Mouse (Mus musculus): ENCODE measurements around the gene Rnf113a2.

Gene Rnf113a2

DNA sequence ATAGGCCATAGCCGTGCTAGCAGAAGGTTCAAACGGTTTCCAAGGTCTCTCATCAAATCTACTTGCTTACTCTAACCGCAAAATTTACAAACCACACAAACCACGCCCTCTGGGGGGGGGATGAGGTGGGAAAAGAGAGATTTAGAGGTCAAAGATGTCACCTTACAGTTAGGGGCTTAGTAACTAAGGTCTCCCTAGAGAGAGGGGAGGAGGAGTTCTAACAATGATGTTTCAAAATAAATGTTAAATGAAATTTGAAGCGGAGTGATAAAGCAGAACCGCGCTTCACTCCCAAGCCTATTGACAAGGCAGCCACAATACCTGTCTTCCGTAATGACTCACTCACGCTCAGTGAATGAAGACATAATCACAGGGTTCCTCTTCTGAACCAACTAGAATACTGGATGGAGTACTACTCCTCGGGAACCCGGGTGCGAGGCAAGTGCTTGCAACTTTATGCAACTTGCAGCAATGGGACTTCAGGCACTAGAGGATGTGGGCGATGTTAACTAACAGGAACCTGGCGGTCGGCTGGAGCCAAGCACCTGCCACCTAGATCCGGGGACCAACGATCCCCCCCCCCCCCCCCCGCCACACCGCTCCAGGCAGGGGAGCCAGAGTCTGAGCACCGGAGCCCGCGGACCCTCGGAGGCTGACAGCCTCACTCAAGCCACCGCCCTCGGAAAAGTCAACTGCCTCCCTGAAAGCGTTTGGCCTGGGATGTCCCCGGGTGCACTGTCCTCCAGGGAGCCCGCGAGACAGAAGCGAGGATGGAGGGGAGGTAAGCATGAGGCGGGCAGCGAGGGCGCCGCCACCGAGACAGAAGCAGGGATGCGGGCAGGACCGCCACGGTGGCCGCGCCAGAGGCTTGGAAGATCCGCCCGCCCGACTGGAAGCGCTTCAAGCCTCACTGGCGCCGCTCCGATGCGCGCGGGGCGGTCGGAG, 8.8 kb upstream of the Rnf113a2 start:
- DNase-seq (ENCODE audit: extremely low read depth, insufficient read length, low spot score), result no peak

DNA sequence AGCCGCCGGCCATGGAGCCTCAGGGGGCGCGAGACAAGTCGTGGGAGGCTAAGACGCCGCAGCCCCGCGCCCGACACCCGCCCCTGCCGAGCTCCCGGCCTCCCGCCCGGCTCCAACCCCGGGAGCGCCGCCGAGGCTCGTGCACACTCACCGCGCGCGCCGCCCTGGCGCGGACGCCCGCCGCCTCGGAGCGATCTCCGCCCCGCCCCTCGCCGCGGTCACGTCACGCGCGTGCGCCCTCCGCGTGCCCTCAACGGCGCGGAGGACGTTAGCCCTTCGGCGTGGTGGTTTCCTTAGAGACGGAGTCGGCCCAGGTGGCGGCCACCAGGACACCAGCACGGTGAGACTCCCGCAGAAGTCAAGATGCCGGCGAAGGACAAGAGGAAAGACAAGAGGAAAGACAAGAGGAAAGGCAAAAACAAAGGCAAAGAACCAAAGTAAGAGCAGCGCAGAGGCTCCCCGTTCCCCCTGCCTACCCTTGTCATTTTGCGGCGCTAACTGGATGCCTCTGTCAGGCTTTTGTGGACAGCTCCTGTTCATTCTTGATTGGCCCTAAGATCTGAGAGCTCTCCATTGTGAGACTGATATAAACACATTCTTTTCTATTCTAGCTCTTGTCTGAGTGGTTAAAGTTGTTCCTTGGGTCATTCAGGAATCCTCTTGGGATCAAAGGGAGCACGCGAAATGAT, 8.0 kb upstream of the Rnf113a2 start, which contains the start of the genes Entpd5 and Bbof1:
Gene Entpd5 (minus strand): TSS at position 211 of the 689 bp plus-strand sequence.
Gene Bbof1 (plus strand): TSS at position 253 of the 689 bp plus-strand sequence.
- peak; percentile 83 for DNase-seq (ENCODE audit: extremely low read depth, insufficient read length, low spot score)

GRCm38 (mm10) chr12:84417605-84417922, 568 bp downstream of the Rnf113a2 start:
- DNase-seq (ENCODE audit: extremely low read depth, insufficient read length, low spot score), result no peak

DNA sequence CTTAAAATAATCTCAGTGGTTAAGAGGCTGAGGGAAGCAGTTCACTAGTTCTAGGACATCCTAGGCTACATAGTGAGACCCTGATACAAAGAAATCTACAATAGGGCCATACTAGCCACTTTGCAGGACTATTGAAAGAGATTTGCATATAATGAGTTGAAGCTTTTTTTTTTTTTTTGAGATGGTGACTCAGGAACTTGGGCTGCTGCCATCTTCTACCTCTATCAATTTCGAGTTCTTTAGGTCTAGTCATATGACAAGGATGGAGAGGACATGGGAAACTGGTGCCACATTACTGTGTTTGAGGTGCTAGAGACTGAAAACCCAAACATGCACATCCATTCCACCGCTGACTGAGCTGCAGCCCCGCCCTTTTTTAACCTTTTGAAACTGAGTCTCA, 7.0 kb downstream of the Rnf113a2 start:
- DNase-seq (ENCODE audit: extremely low read depth, insufficient read length, low spot score), result no peak

GRCm38 (mm10) chr12:84429825-84430224, 12.8 kb downstream of the Rnf113a2 start:
- DNase-seq (ENCODE audit: extremely low read depth, insufficient read length, low spot score), result no peak

DNA sequence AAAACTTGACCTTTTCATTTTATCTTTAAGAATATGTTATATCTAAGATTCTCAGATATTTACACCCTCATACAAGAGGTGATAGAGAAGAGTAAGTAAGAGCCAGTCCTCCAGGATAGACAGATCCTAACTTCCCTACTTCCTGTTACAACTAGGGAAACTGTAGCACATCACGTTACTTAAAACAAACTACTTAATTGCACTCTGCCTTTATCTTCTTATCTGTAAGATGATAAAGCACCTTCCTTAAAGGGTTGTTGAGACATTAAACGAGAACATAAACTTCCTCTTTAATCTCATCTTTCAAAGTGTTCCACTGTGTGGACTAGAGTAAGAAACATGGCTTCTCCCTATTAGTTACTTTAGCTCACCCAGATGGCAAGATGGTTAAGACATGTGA, 21.7 kb downstream of the Rnf113a2 start:
- DNase-seq (ENCODE audit: extremely low read depth, insufficient read length, low spot score), result no peak

DNA sequence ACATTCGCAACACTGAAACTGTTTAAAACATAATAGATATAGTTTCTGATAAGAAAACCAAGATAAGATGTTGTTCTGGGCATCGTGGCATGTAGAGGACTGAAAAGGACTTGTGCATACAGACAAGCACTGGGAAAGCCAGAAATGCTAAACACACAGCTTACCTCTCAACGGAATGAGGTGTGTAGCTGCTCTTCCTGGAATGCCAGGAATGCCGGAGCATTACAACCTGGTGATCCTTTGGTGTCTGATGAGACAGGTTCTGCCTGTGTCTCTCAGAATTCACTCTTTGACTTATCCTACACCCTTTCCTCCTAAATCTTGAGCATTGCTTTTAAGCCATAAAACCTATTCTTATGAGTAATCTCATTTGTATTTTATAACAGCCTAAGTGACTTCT, 25.5 kb downstream of the Rnf113a2 start:
- DNase-seq (ENCODE audit: extremely low read depth, insufficient read length, low spot score), result no peak

- no peak for DNase-seq (ENCODE audit: extremely low read depth, insufficient read length, low spot score)
These were observed 30.4 kb downstream of the Rnf113a2 start for GRCm38 (mm10) chr12:84447386-84447785.

- DNase-seq (ENCODE audit: extremely low read depth, insufficient read length, low spot score), result no peak
These were observed 31.2 kb downstream of the Rnf113a2 start for GRCm38 (mm10) chr12:84448181-84448580.

GRCm38 (mm10) chr12:84449887-84450286, 32.9 kb downstream of the Rnf113a2 start:
- no peak for DNase-seq (ENCODE audit: extremely low read depth, insufficient read length, low spot score)

GRCm38 (mm10) chr12:84450351-84450717, 33.3 kb downstream of the Rnf113a2 start:
- no peak for DNase-seq (ENCODE audit: extremely low read depth, insufficient read length, low spot score)

DNA sequence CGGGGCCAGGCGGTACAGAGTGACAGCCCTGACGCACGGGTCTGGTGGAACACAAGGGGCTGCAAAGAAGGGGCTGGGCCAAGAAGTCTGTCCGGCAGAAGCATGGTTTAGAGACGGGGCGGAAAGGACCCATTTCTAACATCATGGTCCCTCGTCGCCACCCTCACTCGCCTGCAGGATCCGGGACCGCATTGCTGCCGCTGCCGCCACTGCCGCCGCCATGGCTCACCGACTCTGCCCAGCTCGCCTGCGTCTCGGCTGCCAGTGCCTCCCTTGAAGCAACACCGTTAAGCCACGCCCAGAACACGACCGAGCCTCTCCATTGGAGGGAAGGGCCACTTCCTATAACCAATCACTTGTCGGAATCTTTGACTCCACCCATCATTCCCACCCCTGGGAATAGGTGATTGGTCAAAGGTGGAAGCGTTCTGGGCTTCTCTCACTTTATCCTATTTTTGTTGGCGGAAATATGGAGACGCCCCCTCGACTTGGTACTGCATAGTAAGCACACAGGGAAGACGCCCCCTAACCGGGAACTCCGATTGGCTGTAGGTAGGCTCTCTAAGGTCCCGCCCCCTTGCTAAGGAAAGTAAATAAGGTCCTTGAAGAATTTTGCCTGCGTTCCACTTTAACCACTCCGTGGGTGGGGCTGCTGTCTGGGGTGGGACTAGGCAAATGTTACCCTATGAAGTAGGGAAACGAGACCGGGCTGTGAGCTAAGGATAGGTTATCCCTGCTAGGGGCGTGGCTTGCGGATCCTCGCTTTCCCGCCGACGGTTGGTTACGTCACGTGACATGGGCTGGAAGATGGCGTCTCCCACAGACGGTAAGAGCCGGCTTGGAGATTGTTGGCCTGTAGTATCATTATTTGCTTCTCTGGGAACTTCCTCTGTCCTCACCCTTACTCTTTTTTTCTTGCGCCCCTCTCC, 34.0 kb downstream of the Rnf113a2 start, which contains the start of the genes Aldh6a1 and Lin52:
Gene Aldh6a1 (minus strand): TSS at position 287 of the 929 bp plus-strand sequence.
Gene Lin52 (plus strand): TSS at position 705 of the 929 bp plus-strand sequence.
- peak; percentile 91 for DNase-seq (ENCODE audit: extremely low read depth, insufficient read length, low spot score)

DNA sequence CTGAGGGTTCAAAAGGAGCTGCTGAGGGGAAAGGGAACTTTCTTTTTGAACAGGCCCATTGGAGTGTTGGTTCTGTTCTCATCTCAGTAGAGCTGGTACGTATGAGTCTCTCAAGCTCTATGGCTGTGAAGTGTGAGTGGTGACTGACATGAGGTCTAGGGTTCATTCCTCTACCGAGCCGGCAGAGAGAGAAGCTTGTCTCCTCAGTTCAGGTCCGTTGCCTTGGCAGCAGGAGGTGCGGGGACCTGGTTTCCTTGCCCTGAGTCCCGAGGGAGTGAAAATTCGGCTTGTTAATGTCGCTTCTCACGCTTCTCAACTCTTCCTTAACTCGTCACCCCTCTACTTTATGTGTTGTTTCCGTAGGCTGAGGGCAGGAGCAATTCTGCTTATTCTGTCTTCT, 34.8 kb downstream of the Rnf113a2 start:
- DNase-seq (ENCODE audit: extremely low read depth, insufficient read length, low spot score), result no peak

DNA sequence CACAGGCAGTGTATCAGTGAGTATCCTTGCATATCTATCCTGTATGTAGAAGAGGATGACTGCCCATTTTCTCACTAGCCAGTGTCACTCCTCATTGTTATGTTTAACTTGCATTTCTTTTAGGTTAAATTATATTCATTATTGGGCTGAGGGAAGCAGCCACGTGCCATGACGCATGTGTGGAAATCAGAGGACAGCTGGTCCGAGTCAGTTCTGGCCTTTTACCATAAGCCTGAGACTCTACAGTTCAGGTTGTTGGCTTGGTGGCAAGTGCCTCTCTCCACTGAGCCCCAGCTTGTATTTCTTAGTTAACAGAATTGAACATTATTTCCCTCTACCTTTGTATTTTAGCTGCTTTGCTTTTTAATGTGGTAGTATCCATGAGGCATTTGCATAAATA, 39.9 kb downstream of the Rnf113a2 start:
- no peak for DNase-seq (ENCODE audit: extremely low read depth, insufficient read length, low spot score)

- no peak for DNase-seq (ENCODE audit: extremely low read depth, insufficient read length, low spot score)
These were observed 42.8 kb downstream of the Rnf113a2 start for GRCm38 (mm10) chr12:84459845-84460244.

- no peak for DNase-seq (ENCODE audit: extremely low read depth, insufficient read length, low spot score)
These were observed 44.4 kb downstream of the Rnf113a2 start for GRCm38 (mm10) chr12:84461416-84461815.

- DNase-seq (ENCODE audit: extremely low read depth, insufficient read length, low spot score), result no peak
These were observed 45.9 kb downstream of the Rnf113a2 start for GRCm38 (mm10) chr12:84462856-84463255.
